Mouse (Mus musculus) urinary bladder, postnatal 0 days (tissue): ENCODE measurements around the gene Tap2. TPM values are rescaled to one million over a fixed set of nuclear protein-coding genes. Genes with fewer than 3 reads are reported as not detected.

ENCODE experiments used
- polyA plus RNA-seq: library from polyadenylated mRNA; unstranded; fragments of >200 nt; fragmentation: Nextera tagmentation; extraction: Ambion mirVana; gene quantifications from 2 replicates; pipeline ENCODE4 v1.2.1, GENCODE M21; 2015

Gene Tap2
- 9.6 and 12.5 TPM in 2 replicates for polyA plus RNA-seq

GRCm38 (mm10) chr17:34203444-34203843, at the start of gene Tap2:
TSS of gene Tap2 (plus strand) at chr17:34203527.

GRCm38 (mm10) chr17:34187261-34187916, 15.9 kb upstream of the Tap2 start, which contains the start of the genes Tap1 and Psmb9:
TSS of gene Tap1 (plus strand) at chr17:34187553.
TSS of gene Psmb9 (minus strand) at chr17:34187764.

DNA sequence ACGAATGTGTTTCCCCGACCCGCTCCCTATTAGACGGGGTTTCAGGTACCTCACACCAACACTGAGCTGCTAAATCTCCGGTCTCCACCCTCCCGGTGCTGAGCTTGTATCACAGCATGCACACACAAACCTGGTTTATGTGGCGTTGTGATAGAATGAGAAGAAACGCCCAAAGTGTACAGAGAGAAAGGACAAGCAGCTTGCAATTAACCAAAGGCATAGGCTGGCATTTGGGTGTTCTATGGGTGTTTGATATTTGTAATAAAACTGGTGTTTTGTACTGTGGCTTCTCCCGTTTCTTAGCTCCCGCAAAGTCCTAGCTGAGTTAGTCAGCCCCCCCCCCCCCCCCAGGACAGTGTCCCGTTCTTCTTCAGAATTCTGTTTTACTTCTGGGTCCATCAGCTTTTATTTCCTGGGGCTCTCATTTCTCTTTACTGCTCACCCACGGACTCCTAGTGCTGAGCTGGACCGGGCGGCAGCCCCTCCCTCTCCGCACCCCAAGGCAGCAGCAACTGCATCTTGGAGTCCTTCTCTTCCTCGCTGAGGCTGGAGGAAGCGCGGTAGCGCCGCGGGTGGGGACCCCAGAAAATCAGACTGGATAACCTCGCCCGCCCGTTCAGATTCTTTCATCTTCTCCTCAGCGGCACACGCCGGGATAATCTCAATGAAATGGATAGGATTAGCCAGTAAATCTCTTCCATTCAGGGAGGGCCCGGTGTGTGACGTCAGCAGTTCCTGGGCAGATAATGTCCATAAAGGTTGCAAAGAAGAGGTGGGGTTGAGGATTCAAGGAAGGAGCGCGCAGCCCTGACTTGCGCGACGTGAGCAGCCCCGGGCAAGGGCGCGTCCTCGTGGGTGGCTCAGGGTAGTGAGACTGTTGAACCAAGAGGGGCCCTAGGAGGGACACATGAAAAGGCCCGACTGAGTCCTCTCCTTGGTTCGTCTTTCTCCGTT, 6.1 kb upstream of the Tap2 start, which contains the start of gene Psmb8:
Psmb8 (plus strand) TSS at position 781 of the 954 bp plus-strand sequence.

DNA sequence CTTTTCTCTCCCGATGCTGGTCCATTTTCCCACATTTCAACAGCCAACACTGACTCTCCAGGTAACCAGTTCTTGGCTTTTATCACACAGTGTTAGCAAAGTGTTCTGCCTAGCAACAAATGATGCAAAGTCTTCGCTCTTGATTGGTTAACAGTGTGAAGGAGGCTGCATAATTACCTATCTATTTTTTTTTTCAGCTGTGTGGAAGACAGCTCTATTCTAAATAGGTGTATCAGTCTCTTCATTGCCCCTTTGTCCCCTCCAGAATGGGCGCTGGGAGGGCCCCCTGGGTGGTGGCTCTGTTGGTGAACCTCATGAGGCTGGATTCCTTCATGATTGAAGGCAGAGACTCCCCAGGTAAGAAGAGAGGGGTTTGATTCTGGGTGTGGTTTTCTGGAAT, 35.4 kb downstream of the Tap2 start, which contains the start of gene H2-Ob:
H2-Ob (plus strand) TSS at position 198 of the 400 bp plus-strand sequence.

GRCm38 (mm10) chr17:34257594-34258375, 54.5 kb downstream of the Tap2 start, which contains the start of gene H2-Ab1:
TSS of gene H2-Ab1 (plus strand) at chr17:34257689.

Other genes starting within 250 kb of the Tap2 start
- 28.7 and 29.0 TPM in 2 replicates for gene Vps52, start 247.7 kb upstream of the Tap2 start, polyA plus RNA-seq
- gene Rps18, start 247.5 kb upstream of the Tap2 start, polyA plus RNA-seq: 1,535 and 1,858 TPM in 2 replicates
- gene H2-K1, start 203.2 kb upstream of the Tap2 start, polyA plus RNA-seq: 97.3 and 136 TPM in 2 replicates
- gene Ring1, start 178.8 kb upstream of the Tap2 start, polyA plus RNA-seq: 12.7 and 13.4 TPM in 2 replicates
- 39.1 and 39.5 TPM in 2 replicates for gene H2-Ke6, start 175.5 kb upstream of the Tap2 start, polyA plus RNA-seq
- 139 and 141 TPM in 2 replicates for gene Slc39a7, start 171.8 kb upstream of the Tap2 start, polyA plus RNA-seq
- 22.6 and 25.7 TPM in 2 replicates for gene Rxrb, start 171.7 kb upstream of the Tap2 start, polyA plus RNA-seq
- gene Col11a2, start 164.1 kb upstream of the Tap2 start, polyA plus RNA-seq: 0.26 and 0.34 TPM in 2 replicates
- gene H2-Oa, start 111.2 kb upstream of the Tap2 start, polyA plus RNA-seq: 0.24 TPM in 1 of 2 replicates, not detected in the other
- gene H2-DMa, start 84.0 kb upstream of the Tap2 start, polyA plus RNA-seq: 5.8 and 8.1 TPM in 2 replicates
- gene Brd2, start 80.9 kb upstream of the Tap2 start, polyA plus RNA-seq: 53.0 and 53.2 TPM in 2 replicates
- 0.13 TPM in 1 of 2 replicates, not detected in the other for gene H2-DMb2, start 60.2 kb upstream of the Tap2 start, polyA plus RNA-seq
- gene H2-DMb1, start 50.5 kb upstream of the Tap2 start, polyA plus RNA-seq: 1.5 and 2.6 TPM in 2 replicates
- 20.0 and 21.3 TPM in 2 replicates for gene Tap1, start 16.0 kb upstream of the Tap2 start, polyA plus RNA-seq
- gene Psmb9, start 15.8 kb upstream of the Tap2 start, polyA plus RNA-seq: 8.6 and 8.7 TPM in 2 replicates
- gene Psmb8, start 5.8 kb upstream of the Tap2 start, polyA plus RNA-seq: 24.2 and 30.5 TPM in 2 replicates
- gene H2-Ob, start 35.4 kb downstream of the Tap2 start, polyA plus RNA-seq: 0.14 and 0.29 TPM in 2 replicates
- gene H2-Ab1, start 54.2 kb downstream of the Tap2 start, polyA plus RNA-seq: 5.8 and 6.3 TPM in 2 replicates
- gene H2-Aa, start 84.3 kb downstream of the Tap2 start, polyA plus RNA-seq: 0.88 and 0.93 TPM in 2 replicates
- gene H2-Eb1, start 102.3 kb downstream of the Tap2 start, polyA plus RNA-seq: 2.4 and 3.0 TPM in 2 replicates
- not detected in 2 replicates for gene H2-Eb2, start 122.1 kb downstream of the Tap2 start, polyA plus RNA-seq
- gene Btnl2, start 151.3 kb downstream of the Tap2 start, polyA plus RNA-seq: not detected in 2 replicates
- not detected in 2 replicates for gene Btnl1, start 173.6 kb downstream of the Tap2 start, polyA plus RNA-seq
- 0.42 and 0.47 TPM in 2 replicates for gene BC051142, start 195.3 kb downstream of the Tap2 start, polyA plus RNA-seq